Mouse (Mus musculus) c-Kit-positive CD71-positive TER-119-positive erythroid progenitor cells, embryonic 14.5 days (primary cell): Measurements from ENCODE around the gene Anapc7.
"Not testable (repeated sequence)": the region's sequence is repeated elsewhere in the genome, so short reads cannot be mapped to it uniquely, and the experiment has no call there.

Experiments used
- DNase-seq: peaks from one replicate; pipeline ENCODE4 v3.0.0-alpha.2; 2013; ENCODE audit warnings: low spot score

Gene Anapc7

DNA sequence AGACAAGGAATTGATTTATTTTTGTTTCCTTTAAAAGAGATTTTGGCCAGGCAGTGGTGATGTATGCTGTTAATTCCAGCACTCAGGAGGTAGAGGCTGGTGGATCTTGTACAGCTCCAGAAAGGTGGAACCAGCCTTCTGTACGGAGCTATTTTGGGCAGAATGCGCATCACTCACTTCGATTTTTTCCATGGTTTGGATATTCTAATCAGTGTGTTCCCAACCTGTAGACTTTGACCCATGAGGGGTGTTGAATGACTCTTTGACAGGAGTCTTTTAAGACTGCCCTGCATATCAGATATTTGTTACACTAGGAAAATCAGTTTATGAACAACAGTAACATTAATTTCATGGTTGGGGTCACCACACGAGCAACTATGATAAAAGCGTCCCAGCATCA lies 29.8 kb downstream of the Anapc7 start:
- no peak for DNase-seq

DNA sequence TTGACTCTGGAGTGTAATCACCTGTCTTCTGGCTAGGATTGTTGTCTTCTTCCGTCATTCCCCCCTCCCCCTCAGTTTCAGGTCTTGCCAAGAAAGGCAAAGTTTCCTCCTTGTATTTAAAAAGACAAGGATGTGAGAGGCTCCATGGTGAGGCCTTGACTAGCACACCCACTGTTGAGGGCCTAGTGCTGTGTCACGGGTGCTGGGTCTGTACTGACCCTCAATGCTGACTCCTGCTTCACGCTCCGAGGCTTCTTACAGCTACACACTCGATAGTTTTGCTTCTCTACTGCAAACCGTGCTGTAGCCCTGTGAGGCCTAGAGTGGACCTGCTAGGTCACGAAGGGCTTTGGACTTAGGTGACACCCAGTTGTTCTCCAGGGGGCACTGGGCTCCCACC lies 30.7 kb downstream of the Anapc7 start:
- DNase-seq, result no peak

DNA sequence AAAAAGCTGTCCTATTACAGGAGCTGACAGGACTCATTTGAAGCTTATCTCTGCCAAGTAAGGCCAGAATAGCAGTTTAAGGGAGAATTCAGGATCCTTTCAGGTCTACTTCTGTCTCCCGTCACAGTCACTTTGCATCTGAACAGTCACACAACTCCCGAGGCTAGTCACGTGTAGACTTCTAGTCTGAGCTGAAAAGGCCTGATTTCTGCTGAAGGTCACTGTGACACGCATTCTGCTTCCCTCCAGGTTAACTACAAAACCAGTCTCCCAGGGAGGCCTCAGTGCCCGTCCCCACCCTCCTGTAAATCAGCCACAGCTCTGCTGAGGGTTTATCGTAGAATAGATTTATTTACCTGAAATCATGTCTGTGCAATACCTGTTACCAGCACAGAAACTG lies 31.7 kb downstream of the Anapc7 start:
- no peak for DNase-seq

DNA sequence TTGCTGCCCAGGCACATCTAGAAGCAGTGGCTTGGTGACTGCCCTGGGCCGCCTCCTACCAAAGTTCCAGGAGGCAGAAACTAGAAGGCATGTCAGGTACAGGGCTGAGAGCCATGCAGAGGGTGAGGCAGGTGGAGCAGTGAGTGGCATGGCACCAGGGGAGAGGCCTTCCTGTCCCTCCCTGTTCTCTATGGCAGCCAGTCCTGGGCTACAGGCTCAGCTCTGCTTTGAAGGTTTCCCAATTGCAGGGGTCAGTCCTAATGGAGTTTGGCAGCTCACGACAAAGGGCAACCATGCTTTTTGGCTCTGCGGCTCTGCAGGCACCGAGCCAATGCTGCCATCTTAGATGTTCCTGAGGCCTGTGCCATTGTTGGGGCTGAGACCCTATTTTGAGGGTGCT lies 32.9 kb downstream of the Anapc7 start:
- DNase-seq, result no peak

DNA sequence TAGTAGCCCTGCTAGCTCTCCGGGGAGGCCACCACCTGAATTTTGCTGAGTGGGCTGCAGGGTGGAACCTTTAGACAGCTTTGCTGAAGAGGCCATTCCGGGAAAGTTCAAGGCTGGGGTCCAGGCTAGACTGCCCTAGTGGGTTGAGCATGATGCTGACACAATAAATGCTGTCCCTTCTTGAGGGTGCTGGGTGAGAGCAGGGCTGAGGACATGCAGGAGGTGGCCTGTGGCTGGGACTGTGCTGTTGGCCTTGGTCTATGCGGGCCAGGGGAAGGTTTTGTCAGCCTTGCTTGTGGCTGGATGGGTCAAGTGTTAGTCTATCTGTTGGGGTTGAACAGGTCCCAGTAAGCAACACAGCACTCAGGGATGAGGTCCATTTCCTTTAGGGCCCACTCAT lies 33.4 kb downstream of the Anapc7 start:
- DNase-seq, result no peak

DNA sequence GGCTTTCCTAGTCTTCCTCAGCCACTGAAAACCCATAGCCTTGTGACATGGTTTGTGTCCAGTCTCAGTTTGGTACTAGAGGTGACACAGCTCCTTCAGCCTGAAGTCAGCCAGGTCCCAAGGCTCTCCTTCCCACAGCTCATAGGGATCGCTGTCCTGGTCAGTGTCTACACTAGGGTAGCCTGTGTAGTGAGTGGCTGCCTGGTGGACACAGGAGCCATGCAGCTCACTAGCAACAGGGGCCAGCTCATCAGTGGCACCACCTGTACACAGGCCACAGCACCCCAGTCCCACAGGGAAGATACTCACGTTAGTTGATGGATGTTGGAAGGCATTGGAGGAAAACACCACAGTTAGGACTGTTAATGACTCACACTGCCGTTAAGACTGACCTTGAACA lies 34.1 kb downstream of the Anapc7 start:
- no peak for DNase-seq

DNA sequence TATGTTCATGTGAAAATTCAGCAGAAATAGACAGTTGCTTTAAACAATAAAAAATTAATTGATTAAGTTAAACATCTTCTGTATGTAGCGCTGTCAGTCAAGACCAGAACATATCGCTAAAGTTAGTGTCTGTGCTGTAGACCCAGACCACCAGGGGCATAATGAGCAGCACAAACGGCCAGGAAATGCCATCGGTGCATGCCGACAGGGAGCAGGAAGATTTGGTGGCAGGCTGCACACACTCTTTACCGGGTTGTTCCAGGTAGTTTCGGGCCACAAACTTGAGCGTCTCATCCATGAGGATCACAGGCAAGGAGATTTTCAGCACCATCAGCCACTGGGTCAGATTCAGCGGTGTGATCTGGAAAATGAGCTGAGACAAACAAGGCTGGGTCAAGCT lies 35.6 kb downstream of the Anapc7 start:
- not testable (repeated sequence) for DNase-seq

DNA sequence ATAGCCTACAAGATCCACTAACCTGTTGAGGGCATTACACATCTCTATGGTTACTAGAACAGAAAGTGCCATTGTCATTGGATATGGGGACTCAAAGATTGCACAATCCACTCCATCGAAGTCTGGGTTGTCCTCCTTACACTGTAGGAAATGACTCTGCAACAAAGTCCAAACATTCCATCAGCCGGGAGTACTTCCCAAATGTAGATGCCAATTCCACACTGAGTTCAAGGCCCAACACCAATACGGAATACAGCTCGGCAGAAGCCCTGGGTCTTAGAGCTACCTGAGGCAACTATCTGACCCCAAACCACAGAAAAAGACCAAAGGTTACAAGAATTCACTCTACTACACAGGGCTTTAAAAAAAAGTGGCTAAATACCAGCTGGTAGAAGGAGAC lies 36.6 kb downstream of the Anapc7 start:
- no peak for DNase-seq

DNA sequence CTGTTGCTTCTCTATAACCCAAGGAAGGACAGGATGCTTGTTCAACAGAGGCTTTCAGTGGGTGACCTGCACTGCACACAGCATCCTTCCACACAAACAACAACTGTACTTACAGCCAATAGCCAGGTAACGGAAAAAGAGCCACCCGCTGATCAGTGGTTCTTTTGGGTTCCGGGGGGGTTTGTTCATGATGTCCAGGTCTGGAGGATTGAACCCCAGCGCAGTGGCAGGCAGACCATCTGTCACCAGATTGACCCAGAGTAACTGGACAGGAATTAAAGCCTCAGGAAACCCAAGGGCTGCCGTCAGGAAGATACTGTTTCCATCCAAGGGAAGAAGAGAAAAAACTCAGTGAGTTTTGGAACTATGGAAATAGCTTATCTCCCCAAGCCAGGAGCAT lies 37.8 kb downstream of the Anapc7 start:
- DNase-seq, result no peak

DNA sequence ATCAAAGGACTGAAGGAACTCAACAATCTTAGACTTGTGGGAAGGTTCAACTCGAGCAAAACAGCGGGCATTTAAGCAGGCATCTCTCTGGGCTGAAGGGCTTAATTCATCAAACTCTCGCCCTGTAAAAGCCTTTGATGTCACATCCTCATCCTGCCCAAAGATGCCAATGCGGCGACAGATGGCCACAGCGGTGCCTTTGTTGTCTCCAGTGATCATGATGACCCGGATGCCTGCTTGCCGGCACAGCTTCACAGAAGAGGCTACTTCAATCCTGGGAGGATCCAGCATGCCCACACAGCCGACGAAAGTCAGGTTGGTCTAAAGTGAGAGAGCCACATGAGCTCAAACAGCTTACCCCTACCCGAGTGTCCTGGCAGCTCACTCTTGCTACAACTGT lies 39.2 kb downstream of the Anapc7 start:
- no peak for DNase-seq

DNA sequence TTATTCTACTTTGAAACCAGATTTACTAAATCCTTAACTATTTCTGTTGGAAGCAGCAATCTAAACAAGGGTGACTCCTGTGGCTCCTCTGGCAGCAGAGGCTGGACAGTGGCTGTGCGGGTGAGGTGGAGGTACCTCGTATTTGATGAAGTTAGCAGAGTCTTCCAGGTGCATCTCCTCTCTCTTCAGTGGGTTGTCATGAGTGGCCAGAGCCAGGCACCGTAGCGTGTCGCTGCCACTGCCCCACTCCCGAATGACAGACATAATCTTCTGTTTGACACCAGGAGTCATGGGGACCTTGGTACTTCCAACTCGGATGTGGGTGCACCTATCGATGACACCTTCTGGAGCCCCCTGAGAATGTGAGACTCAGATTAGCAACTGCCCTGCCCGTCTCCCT lies 39.9 kb downstream of the Anapc7 start:
- no peak for DNase-seq

DNA sequence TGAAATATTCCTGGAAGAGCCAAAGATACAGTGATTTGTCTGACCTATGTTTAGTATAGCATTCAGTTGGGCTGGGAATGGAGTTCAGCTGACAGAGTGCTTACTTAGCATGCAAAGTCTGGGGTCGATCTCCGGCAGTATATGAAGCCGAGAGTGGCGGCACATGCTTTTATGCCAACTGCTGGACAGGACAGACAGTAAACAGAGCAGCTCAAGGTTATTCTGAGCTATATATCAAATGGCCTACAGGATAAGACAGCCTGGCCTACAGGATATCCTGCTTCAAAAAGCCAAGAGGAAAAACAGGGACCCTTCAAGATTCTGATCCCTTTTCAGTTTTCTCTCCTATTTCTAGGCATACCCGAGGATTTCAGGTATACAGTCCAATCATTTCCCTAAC lies 50.2 kb downstream of the Anapc7 start:
- no peak for DNase-seq

DNA sequence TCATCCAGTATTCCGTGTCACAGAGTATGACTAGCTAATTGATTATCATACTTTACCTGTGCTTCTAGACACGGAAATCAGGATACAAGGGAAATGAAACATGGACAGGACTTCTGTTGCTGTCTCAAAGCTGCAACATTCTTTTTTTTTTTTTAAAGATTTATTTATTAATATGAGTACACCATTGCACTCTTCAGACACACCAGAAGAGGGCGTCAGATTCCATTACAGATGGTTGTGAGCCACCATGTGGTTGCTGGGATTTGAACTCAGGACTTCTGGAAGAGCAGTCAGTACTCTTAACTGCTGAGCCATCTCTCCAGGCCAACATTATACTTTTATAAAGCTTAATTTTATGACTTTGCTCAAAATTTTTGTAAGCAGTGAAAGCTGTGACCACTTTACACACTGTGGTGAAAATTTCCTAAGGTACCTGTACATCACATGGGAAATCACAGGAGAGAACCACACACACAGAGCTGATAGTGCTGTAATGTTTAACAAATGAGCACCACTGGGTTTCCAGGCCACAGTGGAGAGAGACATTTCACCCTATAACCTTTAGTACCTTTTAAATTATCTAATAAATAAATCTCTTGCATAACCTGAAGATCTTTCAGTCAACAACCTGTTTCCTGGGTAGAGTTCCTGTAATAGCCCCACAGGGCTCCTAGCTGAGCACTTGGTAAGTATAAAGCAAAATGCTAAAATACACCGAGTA lies 53.3 kb downstream of the Anapc7 start:
- DNase-seq, result no peak

DNA sequence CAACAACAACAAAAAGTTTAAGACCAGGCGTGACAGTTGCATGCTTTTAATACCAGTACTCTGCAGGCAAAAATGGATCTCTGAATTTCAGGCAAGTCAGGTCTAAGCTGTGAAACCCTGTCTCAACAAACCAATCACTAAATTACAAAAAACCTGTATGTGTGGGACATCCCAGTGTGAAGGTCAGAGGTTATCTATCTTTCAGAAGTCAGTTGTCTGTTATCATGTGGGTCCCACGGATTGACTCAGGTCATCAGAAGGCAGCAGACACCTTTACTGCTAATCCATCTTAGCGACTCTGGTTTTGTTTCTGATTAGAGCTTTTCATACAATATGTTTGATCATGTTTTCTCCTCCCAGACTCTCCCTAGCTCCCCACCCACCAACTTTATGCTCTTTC lies 54.6 kb downstream of the Anapc7 start:
- no peak for DNase-seq

DNA sequence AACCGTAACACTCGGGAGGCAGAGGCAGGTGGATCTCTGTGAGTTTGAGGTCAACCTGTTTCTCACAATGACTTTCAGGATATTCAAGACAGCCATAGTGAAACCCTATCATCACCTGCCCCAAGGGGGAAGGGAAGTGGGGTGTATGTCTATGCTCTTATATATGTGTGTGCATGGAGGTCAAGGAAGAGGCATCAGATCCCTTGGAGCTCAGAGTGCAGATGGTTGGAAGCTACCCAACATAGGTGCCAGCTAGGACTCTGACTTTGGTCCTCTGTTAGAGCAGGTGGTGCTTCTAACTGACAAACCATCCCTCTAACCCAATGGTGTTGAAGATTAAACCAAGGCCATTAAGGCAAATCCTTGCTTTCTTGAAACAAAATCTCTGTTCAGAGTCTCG lies 56.0 kb downstream of the Anapc7 start:
- no peak for DNase-seq

DNA sequence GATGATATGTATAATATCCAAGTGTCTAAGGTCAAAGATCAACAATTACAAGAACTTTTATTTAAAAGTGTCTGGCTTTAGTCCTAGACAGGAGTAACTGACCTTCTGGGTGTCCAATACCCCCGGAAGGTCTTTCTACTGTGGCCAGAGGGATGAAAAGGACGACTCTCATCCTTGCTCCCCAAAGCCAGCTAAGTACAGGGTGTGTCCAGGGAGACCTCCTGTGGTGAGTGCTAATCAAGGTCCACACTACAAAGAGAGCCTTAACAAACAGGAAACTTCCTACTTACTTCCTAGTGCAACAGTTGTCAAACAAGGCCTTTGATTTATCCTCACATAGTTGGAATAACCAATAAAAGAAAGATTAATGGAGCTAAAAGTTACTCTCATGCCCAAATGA lies 57.6 kb downstream of the Anapc7 start:
- no peak for DNase-seq

DNA sequence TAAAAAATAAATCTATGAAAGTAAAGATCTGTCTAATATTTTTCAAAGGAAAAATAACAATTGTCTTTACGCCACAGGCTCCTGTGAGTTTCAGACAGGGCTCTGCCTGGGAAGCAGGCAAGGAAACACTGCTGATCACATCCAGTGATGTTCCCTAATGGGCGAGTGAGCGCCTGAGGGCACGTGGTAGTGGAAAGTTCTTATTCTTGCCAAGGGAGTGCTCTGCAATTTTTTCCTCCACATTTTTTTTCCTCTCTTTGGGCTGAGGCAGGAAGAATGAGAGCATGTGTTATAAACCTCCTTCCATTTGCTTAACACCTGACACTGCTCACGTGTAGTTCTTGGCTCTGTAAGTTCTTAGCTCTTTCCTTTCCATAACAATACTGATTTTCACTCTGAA lies 60.4 kb downstream of the Anapc7 start:
- DNase-seq, result no peak

DNA sequence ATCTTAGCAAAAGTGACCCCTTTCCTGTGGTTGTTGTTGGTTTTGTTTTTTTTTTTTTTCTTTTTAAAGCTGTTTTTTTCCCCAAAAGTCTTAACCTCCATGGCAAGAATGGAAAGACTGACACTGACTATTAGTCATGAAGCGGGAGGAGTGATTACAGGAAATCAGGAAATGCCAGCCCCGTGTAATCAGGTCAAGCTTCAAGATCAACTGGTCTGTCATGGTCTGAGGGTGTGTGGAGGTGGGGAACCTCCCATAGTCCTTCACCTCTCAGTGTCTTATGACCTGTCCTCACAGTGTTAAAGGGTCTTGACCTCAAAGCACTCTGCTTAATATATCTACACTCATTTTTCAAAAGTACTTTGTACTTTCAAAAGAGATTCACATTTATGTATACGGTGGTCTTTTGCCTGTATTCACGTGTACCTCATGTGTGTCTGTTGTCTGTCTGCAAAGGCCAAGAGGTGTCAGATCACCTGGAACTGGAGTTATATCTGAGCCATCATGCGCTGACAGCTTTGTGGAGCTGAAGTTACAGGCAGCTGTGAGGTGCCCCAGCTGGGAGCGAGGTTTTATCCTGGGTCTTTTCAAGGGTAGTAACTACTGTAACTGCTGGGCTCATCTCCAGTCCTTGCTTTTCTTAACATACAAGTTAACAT lies 61.4 kb downstream of the Anapc7 start:
- DNase-seq, result no peak

DNA sequence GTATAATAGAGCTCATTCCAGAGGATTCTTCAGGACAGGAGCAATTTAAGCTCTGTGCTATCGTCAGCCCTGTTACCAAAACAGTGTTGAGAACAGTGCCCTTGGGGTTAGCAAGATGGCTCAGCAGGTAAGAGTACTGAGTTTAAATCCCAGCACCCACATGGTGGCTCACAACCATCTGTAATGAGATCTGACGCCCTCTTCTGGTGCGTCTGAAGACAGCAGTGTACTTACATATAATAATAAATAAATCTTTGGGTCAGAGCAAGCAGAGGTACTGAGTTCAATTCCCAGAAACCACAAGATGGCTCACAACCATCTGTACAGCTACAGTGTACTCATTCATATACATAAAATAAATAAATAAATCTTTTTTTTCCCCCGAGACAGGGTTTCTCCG lies 64.8 kb downstream of the Anapc7 start:
- not testable (repeated sequence) for DNase-seq

DNA sequence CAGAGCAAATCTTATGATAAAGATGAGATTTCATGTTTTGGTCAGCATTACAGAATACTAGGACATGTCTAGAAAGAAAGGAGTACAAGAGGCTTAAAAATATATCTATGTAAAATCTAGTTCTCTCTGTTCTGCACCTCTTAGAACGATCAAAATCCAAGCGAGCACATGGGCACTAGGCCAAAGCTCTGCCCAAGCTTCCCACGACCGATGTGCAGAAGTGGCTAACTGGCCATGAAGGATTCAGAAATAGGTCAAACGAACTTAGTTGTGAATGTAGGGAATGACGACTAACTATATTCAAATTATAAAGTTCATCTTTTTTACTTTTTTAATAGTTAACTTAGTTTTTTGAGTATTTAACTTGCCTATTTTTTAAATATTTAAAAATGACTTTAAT lies 66.3 kb downstream of the Anapc7 start:
- DNase-seq, result no peak

DNA sequence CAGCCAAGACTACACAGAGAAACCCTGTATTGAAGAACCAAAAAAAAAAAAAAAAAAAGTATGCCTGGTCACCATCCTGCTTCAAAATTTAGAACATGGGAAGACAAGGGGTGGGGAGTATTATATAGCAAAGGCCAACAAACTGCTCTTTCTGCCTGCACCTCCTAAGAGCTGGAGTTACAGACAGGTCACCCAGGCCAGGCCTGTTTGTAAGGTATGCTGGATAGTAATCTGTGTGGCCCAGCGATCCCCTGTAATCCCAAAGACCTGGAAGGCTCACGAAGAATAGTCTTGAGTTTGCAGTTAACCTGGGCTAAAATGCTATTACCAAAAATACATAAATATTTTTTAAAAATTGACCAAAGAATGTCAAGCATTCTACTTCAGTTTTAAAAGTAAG lies 68.7 kb downstream of the Anapc7 start:
- no peak for DNase-seq

DNA sequence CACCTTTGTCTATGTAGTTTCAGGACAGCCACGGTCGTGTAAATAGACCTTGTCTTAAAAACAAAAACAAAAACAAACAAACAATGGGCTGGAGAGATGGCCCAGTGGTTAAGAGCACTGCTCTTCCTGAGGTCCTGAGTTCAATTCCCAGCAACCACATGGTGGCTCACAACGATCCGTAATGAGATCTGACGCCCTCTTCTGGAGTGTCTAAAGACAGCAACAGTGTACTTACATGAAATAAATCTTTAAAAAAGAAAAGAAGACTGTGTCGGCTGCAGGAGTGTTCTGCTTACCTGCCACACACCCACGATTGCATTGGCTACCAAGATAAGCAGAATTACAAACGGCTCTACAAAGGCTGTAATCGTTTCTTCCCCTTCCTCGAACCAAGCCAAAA lies 69.9 kb downstream of the Anapc7 start:
- DNase-seq, result no peak

DNA sequence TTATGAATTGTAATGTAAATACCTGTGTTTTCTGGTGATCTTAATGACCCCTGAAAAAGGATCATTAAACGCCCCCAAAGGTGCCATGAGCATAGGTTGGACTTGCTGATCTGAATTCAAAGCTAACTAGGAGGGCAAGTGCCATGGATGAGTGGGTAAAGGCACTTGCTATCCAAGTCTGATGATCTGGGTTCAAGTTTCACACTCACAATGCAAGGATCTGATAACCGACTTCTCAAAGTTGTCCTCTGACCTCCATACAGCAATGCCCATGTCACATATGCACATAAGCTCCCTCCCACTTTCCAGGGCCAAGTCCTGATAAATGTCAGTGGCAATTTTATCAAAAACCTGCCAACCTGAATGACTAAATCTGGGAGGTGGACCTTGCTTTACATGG lies 71.5 kb downstream of the Anapc7 start:
- DNase-seq, result no peak

DNA sequence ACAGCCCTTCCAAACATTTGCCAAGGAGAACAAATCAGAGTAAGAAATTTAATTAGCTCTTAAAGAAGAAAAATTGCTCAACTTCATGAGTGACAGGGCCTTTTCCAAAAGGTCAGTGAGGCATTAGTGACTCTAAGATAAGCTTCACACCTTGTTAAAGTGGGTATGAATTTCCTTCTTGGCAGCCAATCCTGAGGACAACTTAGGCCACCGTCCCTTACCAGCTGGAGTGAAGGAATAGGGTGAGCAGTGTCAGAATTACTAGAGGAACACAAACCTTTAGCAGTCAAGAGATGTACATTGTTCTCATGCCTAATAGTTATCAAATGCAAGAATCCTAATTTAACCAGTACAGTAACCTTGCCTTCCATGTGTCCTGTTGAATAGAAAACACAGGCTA lies 73.0 kb downstream of the Anapc7 start:
- no peak for DNase-seq
